Mouse (Mus musculus): ENCODE results near the gene Cxxc4.

- TF ChIP-seq CTCF (IDR thresholded peaks at IDR 0.05; ENCODE audit: low read depth), result no peak
- no peak for TF ChIP-seq EP300 (IDR thresholded peaks at IDR 0.05; ENCODE audit: low read depth)
Observed at GRCm38 (mm10) chr3:134307801-134308200, 71.5 kb downstream of the Cxxc4 start.
